Mouse (Mus musculus) lung, postnatal 25 days (tissue): Measurements from ENCODE around the gene Zfp691.
A peak's percentile ranks its signal among the peaks of the same experiment; 100 is the strongest.

Source experiments
- DNase-seq: peaks from one replicate; pipeline ENCODE4 v3.0.0; 2022; ENCODE audit warnings: low spot score

Zfp691 gene

GRCm38 (mm10) chr4:119167663-119168062 is 6.3 kb downstream of the Zfp691 start:
- peak; percentile 85 for DNase-seq

- no peak for DNase-seq
These were observed 6.9 kb downstream of the Zfp691 start for GRCm38 (mm10) chr4:119167068-119167467.

GRCm38 (mm10) chr4:119165916-119166315 is 8.1 kb downstream of the Zfp691 start:
- no peak for DNase-seq

GRCm38 (mm10) chr4:119162990-119163389 is 11.0 kb downstream of the Zfp691 start:
- DNase-seq, result no peak

GRCm38 (mm10) chr4:119161358-119161757 is 12.6 kb downstream of the Zfp691 start:
- DNase-seq, result peak; percentile 10

GRCm38 (mm10) chr4:119157891-119158290 is 16.1 kb downstream of the Zfp691 start:
- peak; percentile 49 for DNase-seq

- peak; percentile 65 for DNase-seq
These were observed 16.8 kb downstream of the Zfp691 start for GRCm38 (mm10) chr4:119157186-119157585.

GRCm38 (mm10) chr4:119148741-119149140 is 25.3 kb downstream of the Zfp691 start:
- no peak for DNase-seq

- DNase-seq, result no peak
These were observed 26.6 kb downstream of the Zfp691 start for GRCm38 (mm10) chr4:119147347-119147746.

GRCm38 (mm10) chr4:119146816-119147215 is 27.2 kb downstream of the Zfp691 start:
- DNase-seq, result no peak

- DNase-seq, result peak; percentile 38
These were observed 31.6 kb downstream of the Zfp691 start for GRCm38 (mm10) chr4:119142230-119142871.

GRCm38 (mm10) chr4:119141191-119141590 is 32.8 kb downstream of the Zfp691 start:
- DNase-seq, result no peak

- DNase-seq, result peak; percentile 66
These were observed 33.9 kb downstream of the Zfp691 start for GRCm38 (mm10) chr4:119140126-119140525.

- no peak for DNase-seq
These were observed 35.2 kb downstream of the Zfp691 start for GRCm38 (mm10) chr4:119138776-119139175.

- DNase-seq, result peak; percentile 86
These were observed 35.8 kb downstream of the Zfp691 start for GRCm38 (mm10) chr4:119138171-119138570.

GRCm38 (mm10) chr4:119137313-119137712 is 36.7 kb downstream of the Zfp691 start:
- DNase-seq, result no peak

GRCm38 (mm10) chr4:119133860-119134259 is 40.1 kb downstream of the Zfp691 start:
- no peak for DNase-seq

- no peak for DNase-seq
These were observed 40.7 kb downstream of the Zfp691 start for GRCm38 (mm10) chr4:119133306-119133705.

GRCm38 (mm10) chr4:119131189-119131910 is 42.6 kb downstream of the Zfp691 start:
- no peak for DNase-seq

GRCm38 (mm10) chr4:119129096-119129495 is 44.9 kb downstream of the Zfp691 start:
- no peak for DNase-seq

GRCm38 (mm10) chr4:119128547-119128946 is 45.4 kb downstream of the Zfp691 start:
- no peak for DNase-seq

GRCm38 (mm10) chr4:119127229-119127628 is 46.8 kb downstream of the Zfp691 start:
- peak; percentile 69 for DNase-seq

- peak; percentile 43 for DNase-seq
These were observed 48.3 kb downstream of the Zfp691 start for GRCm38 (mm10) chr4:119125577-119126270.
